ENCODE assay signal across 9 mouse cellular contexts in the genomic region with DNA sequence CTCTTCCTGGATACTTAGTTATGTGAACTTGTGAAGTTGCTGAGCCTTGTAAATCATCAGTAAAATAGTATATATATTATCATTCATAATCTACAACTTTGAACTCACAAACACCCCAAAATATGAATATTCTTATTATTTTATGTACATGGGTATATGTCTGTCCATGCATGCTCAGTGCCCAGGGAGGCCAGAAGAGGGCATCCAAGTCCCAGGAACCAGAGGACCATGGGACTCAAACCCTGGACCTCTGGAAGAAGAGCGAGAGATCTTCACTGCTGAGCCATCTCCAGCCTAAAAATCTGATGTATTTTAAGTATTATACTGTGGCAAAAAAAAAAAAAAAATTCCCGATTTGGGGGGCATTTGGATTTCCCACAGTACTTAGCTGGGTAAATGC. TPM values are rescaled to one million over a fixed set of nuclear protein-coding genes. Genes with fewer than 3 reads are reported as not detected.
DNase-seq lines count a peak whose midpoint lies in the region; ATAC-seq and TF ChIP-seq lines count a peak whose summit lies in the region.
"Had no signal": no experiment of that assay in that cellular context is flagged by ENCODE, and none has a peak within 500 bp of the region (broad histone marks: within the 10 kb centered on the region; RNA-seq: fewer than 3 reads in every experiment).

No protein-coding gene starts in this region.

- no peak overlapping the region for H3K9ac ChIP-seq in midbrain, postnatal 0 days (replicated peaks; ENCODE audit: low read length, poor library complexity, severe bottlenecking)
- no peak overlapping the region for H3K9ac ChIP-seq in midbrain, embryonic 16.5 days (ENCODE audit: low read depth, low read length)
- no peak overlapping the region for H3K9ac ChIP-seq in midbrain, embryonic 13.5 days (replicated peaks)
- H3K9ac ChIP-seq: stomach, embryonic 15.5 days had no signal

- H3K27me3 ChIP-seq in midbrain, postnatal 0 days (ENCODE audit: insufficient read depth, low read length) = no peaks in the 10 kb centered on the region
- H3K27me3 ChIP-seq in midbrain, embryonic 16.5 days (ENCODE audit: control insufficient read depth, insufficient read depth, low read depth, low read length) = no peaks in the 10 kb centered on the region
- H3K27me3 ChIP-seq in midbrain, embryonic 13.5 days = no peaks in the 10 kb centered on the region
- H3K27me3 ChIP-seq: stomach, embryonic 15.5 days had no signal

- H3K4me3 ChIP-seq in gastrocnemius, adult 2 months = no peak overlapping the region
- no peak overlapping the region for H3K4me3 ChIP-seq in midbrain, postnatal 0 days (ENCODE audit: low read depth, low read length)
- H3K4me3 ChIP-seq in midbrain, embryonic 16.5 days (ENCODE audit: low read depth, low read length) = no peak overlapping the region
- no peak overlapping the region for H3K4me3 ChIP-seq in olfactory bulb, adult 2 months (ENCODE audit: insufficient read depth, low read depth, low read length)
- H3K4me3 ChIP-seq in midbrain, embryonic 13.5 days (replicated peaks) = no peak overlapping the region
- H3K4me3 ChIP-seq: stomach, embryonic 15.5 days had no signal

- H3K9me3 ChIP-seq in midbrain, postnatal 0 days (ENCODE audit: low read length) = no peaks in the 10 kb centered on the region
- H3K9me3 ChIP-seq in midbrain, embryonic 16.5 days (replicated peaks; ENCODE audit: control insufficient read depth, low read length, poor library complexity, severe bottlenecking) = no peaks in the 10 kb centered on the region
- no peaks in the 10 kb centered on the region for H3K9me3 ChIP-seq in midbrain, embryonic 13.5 days
- H3K9me3 ChIP-seq: stomach, embryonic 15.5 days had no signal

- peaks cover 14% of the 10 kb centered on the region; the same call in 1 of the 2 replicates for H3K36me3 ChIP-seq in midbrain, postnatal 0 days (ENCODE audit: insufficient read depth, low read length)
- H3K36me3 ChIP-seq in midbrain, embryonic 16.5 days (ENCODE audit: control insufficient read depth, insufficient read depth, low read length) = 0 out of 2 replicates have a peak, but pooled peaks cover 4% of the 10 kb centered on the region
- H3K36me3 ChIP-seq in midbrain, embryonic 13.5 days = peaks cover 23% of the 10 kb centered on the region
- H3K36me3 ChIP-seq: stomach, embryonic 15.5 days had no signal

- TF ChIP-seq POLR2A in olfactory bulb, adult 2 months (IDR thresholded peaks at IDR 0.05; ENCODE audit: insufficient read depth, low read depth, low read length) = no peak

- ATAC-seq in midbrain, postnatal 0 days (ENCODE audit: low FRiP score) = no peak
- ATAC-seq in midbrain, embryonic 16.5 days = no peak
- no peak for ATAC-seq in midbrain, embryonic 13.5 days

- no peak overlapping the region for H3K27ac ChIP-seq in gastrocnemius, adult 2 months
- no peak overlapping the region for H3K27ac ChIP-seq in midbrain, postnatal 0 days (ENCODE audit: low read depth, low read length)
- H3K27ac ChIP-seq in midbrain, embryonic 16.5 days (ENCODE audit: low read length) = no peak overlapping the region
- H3K27ac ChIP-seq in olfactory bulb, adult 2 months (ENCODE audit: insufficient read depth, low read depth, low read length) = no peak overlapping the region
- H3K27ac ChIP-seq in midbrain, embryonic 13.5 days = no peak overlapping the region
- H3K27ac ChIP-seq: stomach, embryonic 15.5 days had no signal

- WGBS in midbrain, postnatal 0 days = 25% methylated on average over 2 of the region's 2 CpGs
- WGBS in midbrain, embryonic 16.5 days = 19% methylated on average over 2 of the region's 2 CpGs
- 17% methylated on average over 2 of the region's 2 CpGs for WGBS in olfactory bulb, adult 2 months
- WGBS in midbrain, embryonic 13.5 days = 24% methylated on average over 2 of the region's 2 CpGs

- intact Hi-C loops in gastrocnemius, adult 2 months (cut with DNase I) = loop anchor here (2.0 kb wide), 1 partner anchor 60 kb away; a partner anchor contains a TSS

- peak; percentile 47 for DNase-seq in gastrocnemius, adult 2 months
- no peak for DNase-seq in gastrocnemius, postnatal 4 days (ENCODE audit: low spot score in 2 of 2)
- DNase-seq in midbrain, postnatal 0 days (ENCODE audit: low spot score) = peak; percentile 31
- peak; percentile 51 for DNase-seq in adrenal gland, postnatal 25 days
- no peak for DNase-seq in spleen, adult 18-20 months

- H3K4me2 ChIP-seq in midbrain, postnatal 0 days (ENCODE audit: low read depth, low read length, poor library complexity, severe bottlenecking) = no peak overlapping the region
- H3K4me2 ChIP-seq in midbrain, embryonic 16.5 days (ENCODE audit: low read length) = no peak overlapping the region
- no peak overlapping the region for H3K4me2 ChIP-seq in midbrain, embryonic 13.5 days (replicated peaks)
- H3K4me2 ChIP-seq: stomach, embryonic 15.5 days had no signal

- peak; percentile 79 for TF ChIP-seq CTCF in gastrocnemius, adult 2 months (IDR thresholded peaks at IDR 0.05)
- TF ChIP-seq CTCF in midbrain, postnatal 0 days (IDR thresholded peaks at IDR 0.05) = peak; percentile 73
- TF ChIP-seq CTCF in olfactory bulb, adult 2 months (IDR thresholded peaks at IDR 0.05; ENCODE audit: insufficient read depth, low read depth, low read length) = 0 out of 2 replicates have a peak, but pooled peaks have one; percentile 10

- no peaks in the 10 kb centered on the region for H3K4me1 ChIP-seq in midbrain, postnatal 0 days (ENCODE audit: insufficient read depth, low read length)
- H3K4me1 ChIP-seq in midbrain, embryonic 16.5 days (ENCODE audit: control insufficient read depth, insufficient read depth, low read length) = no peaks in the 10 kb centered on the region
- H3K4me1 ChIP-seq in olfactory bulb, adult 2 months (ENCODE audit: control insufficient read depth, insufficient read depth, low read length) = no peaks in the 10 kb centered on the region
- no peaks in the 10 kb centered on the region for H3K4me1 ChIP-seq in midbrain, embryonic 13.5 days (replicated peaks)
- H3K4me1 ChIP-seq: stomach, embryonic 15.5 days had no signal

RNA-seq across cellular contexts. Expression of a gene that starts 30.2 kb away (rescaled TPM):
- total RNA-seq in gastrocnemius, adult 2 months (2021) = 1 to 10 TPM; 2.6 to 4.7 TPM
- total RNA-seq in gastrocnemius, postnatal 4 days (2021) = 10 to 100 TPM; 12.6 to 14.8 TPM
- 33.3 and 52.6 TPM in 2 replicates for total RNA-seq in midbrain, postnatal 0 days (2014; rRNA removed)
- 26.1 and 28.6 TPM in 2 replicates for polyA plus RNA-seq in midbrain, postnatal 0 days (2015; fragmentation: Nextera tagmentation; extraction: Ambion mirVana)
- polyA plus RNA-seq in midbrain, embryonic 16.5 days (2015; fragmentation: Nextera tagmentation; extraction: Ambion mirVana) = 37.8 and 41.0 TPM in 2 replicates
- 8.1 and 8.4 TPM in 2 replicates for total RNA-seq in adrenal gland, postnatal 25 days (2021)
- polyA plus RNA-seq in olfactory bulb, adult 2 months (2012; ENCODE audit: insufficient read depth, insufficient read length, low replicate concordance, missing spikeins) = not detected in 2 replicates
- polyA plus RNA-seq in midbrain, embryonic 13.5 days (2015; fragmentation: Nextera tagmentation; extraction: Ambion mirVana) = 33.4 and 36.6 TPM in 2 replicates

RNA-seq across cellular contexts. Expression of a gene that starts 37.2 kb away (rescaled TPM):
- 1 to 10 TPM; 2.4 to 6.5 TPM for total RNA-seq in gastrocnemius, adult 2 months (2021)
- 1 to 10 TPM; 2.1 to 2.2 TPM for total RNA-seq in gastrocnemius, postnatal 4 days (2021)
- total RNA-seq in midbrain, postnatal 0 days (2014; rRNA removed) = 1.3 and 1.5 TPM in 2 replicates
- polyA plus RNA-seq in midbrain, postnatal 0 days (2015; fragmentation: Nextera tagmentation; extraction: Ambion mirVana) = 2.9 and 3.3 TPM in 2 replicates
- polyA plus RNA-seq in midbrain, embryonic 16.5 days (2015; fragmentation: Nextera tagmentation; extraction: Ambion mirVana) = 1.2 and 2.5 TPM in 2 replicates
- total RNA-seq in adrenal gland, postnatal 25 days (2021) = 3.0 and 6.0 TPM in 2 replicates
- polyA plus RNA-seq in olfactory bulb, adult 2 months (2012; ENCODE audit: insufficient read depth, insufficient read length, low replicate concordance, missing spikeins) = not detected in 2 replicates
- 0.50 and 1.1 TPM in 2 replicates for polyA plus RNA-seq in midbrain, embryonic 13.5 days (2015; fragmentation: Nextera tagmentation; extraction: Ambion mirVana)

RNA-seq across cellular contexts. Expression of a gene that starts 42.0 kb away (rescaled TPM):
- 1,000 to 10,000 TPM in 1 of 2 experiments, 100 to 1,000 TPM in 1; 885 to 2,545 TPM for total RNA-seq in gastrocnemius, adult 2 months (2021)
- 100 to 1,000 TPM; 649 to 722 TPM for total RNA-seq in gastrocnemius, postnatal 4 days (2021)
- 6.2 and 11.3 TPM in 2 replicates for total RNA-seq in midbrain, postnatal 0 days (2014; rRNA removed)
- polyA plus RNA-seq in midbrain, postnatal 0 days (2015; fragmentation: Nextera tagmentation; extraction: Ambion mirVana) = 18.7 and 19.7 TPM in 2 replicates
- 8.1 and 9.1 TPM in 2 replicates for polyA plus RNA-seq in midbrain, embryonic 16.5 days (2015; fragmentation: Nextera tagmentation; extraction: Ambion mirVana)
- total RNA-seq in adrenal gland, postnatal 25 days (2021) = 21.0 and 21.2 TPM in 2 replicates
- polyA plus RNA-seq in olfactory bulb, adult 2 months (2012; ENCODE audit: insufficient read depth, insufficient read length, low replicate concordance, missing spikeins) = not detected in 2 replicates
- 3.5 and 4.0 TPM in 2 replicates for polyA plus RNA-seq in midbrain, embryonic 13.5 days (2015; fragmentation: Nextera tagmentation; extraction: Ambion mirVana)

RNA-seq across cellular contexts. Expression of a gene that starts 43.0 kb away (rescaled TPM):
- total RNA-seq in gastrocnemius, adult 2 months (2021) = 100 to 1,000 TPM; 123 to 143 TPM
- total RNA-seq in gastrocnemius, postnatal 4 days (2021) = 100 to 1,000 TPM; 135 to 140 TPM
- total RNA-seq in midbrain, postnatal 0 days (2014; rRNA removed) = 1.1 and 5.2 TPM in 2 replicates
- 2.5 and 2.6 TPM in 2 replicates for polyA plus RNA-seq in midbrain, postnatal 0 days (2015; fragmentation: Nextera tagmentation; extraction: Ambion mirVana)
- polyA plus RNA-seq in midbrain, embryonic 16.5 days (2015; fragmentation: Nextera tagmentation; extraction: Ambion mirVana) = 0.84 and 0.91 TPM in 2 replicates
- 2.0 and 2.9 TPM in 2 replicates for total RNA-seq in adrenal gland, postnatal 25 days (2021)
- polyA plus RNA-seq in olfactory bulb, adult 2 months (2012; ENCODE audit: insufficient read depth, insufficient read length, low replicate concordance, missing spikeins) = not detected in 2 replicates
- 0.42 and 0.54 TPM in 2 replicates for polyA plus RNA-seq in midbrain, embryonic 13.5 days (2015; fragmentation: Nextera tagmentation; extraction: Ambion mirVana)

RNA-seq across cellular contexts. Expression of a gene that starts 49.5 kb away (rescaled TPM):
- 100 to 1,000 TPM; 170 to 247 TPM for total RNA-seq in gastrocnemius, adult 2 months (2021)
- 100 to 1,000 TPM; 148 to 161 TPM for total RNA-seq in gastrocnemius, postnatal 4 days (2021)
- total RNA-seq in midbrain, postnatal 0 days (2014; rRNA removed) = 67.4 and 70.3 TPM in 2 replicates
- 58.7 and 59.1 TPM in 2 replicates for polyA plus RNA-seq in midbrain, postnatal 0 days (2015; fragmentation: Nextera tagmentation; extraction: Ambion mirVana)
- 47.0 and 54.3 TPM in 2 replicates for polyA plus RNA-seq in midbrain, embryonic 16.5 days (2015; fragmentation: Nextera tagmentation; extraction: Ambion mirVana)
- total RNA-seq in adrenal gland, postnatal 25 days (2021) = 126 and 129 TPM in 2 replicates
- polyA plus RNA-seq in olfactory bulb, adult 2 months (2012; ENCODE audit: insufficient read depth, insufficient read length, low replicate concordance, missing spikeins) = not detected in 2 replicates
- polyA plus RNA-seq in midbrain, embryonic 13.5 days (2015; fragmentation: Nextera tagmentation; extraction: Ambion mirVana) = 40.9 and 42.1 TPM in 2 replicates

Comparison
In these comparisons a context has a peak if more than half of its experiments do, and no peak if none do; other contexts are left out.
1. DNase-seq: peak in gastrocnemius, adult 2 months (single experiment), midbrain, postnatal 0 days (single experiment) and adrenal gland, postnatal 25 days (single experiment); none in gastrocnemius, postnatal 4 days (0 of 2) and spleen, adult 18-20 months (0 of 2).
2. CTCF ChIP-seq: peak in every context shown above with its lines; median percentile 79 in gastrocnemius, adult 2 months; 73 in midbrain, postnatal 0 days; 10 in olfactory bulb, adult 2 months.
3. RNA of a gene that starts 42.0 kb away (total RNA-seq): 885 to 2,545 TPM in gastrocnemius, adult 2 months and 649 to 722 TPM in gastrocnemius, postnatal 4 days; 21.0 to 21.2 TPM in adrenal gland, postnatal 25 days and 6.2 to 11.3 TPM in midbrain, postnatal 0 days; every median in the first group is over 10 times any median in the second.